Mouse (Mus musculus) bone marrow macrophage, adult 2 months (primary cell): ENCODE measurements around the gene Plac9a. TPM values are rescaled to one million over a fixed set of nuclear protein-coding genes. Genes with fewer than 3 reads are reported as not detected.

ENCODE experiments used
- H3K27ac ChIP-seq: 2 replicates; pipeline ENCODE4 v1.5.1; 2012; ENCODE audit warnings: low read depth, low read length; ENCODE audit not compliant: insufficient read depth
- H3K4me1 ChIP-seq: 2 replicates; pipeline ENCODE4 v1.6.1; 2012; ENCODE audit warnings: low read length; ENCODE audit not compliant: control insufficient read depth, insufficient read depth
- H3K4me3 ChIP-seq: 2 replicates; pipeline ENCODE4 v1.5.1; 2012; ENCODE audit warnings: mild to moderate bottlenecking, low read length, moderate library complexity; ENCODE audit not compliant: insufficient read depth
- CTCF ChIP-seq: IDR thresholded peaks from 2 replicates; pipeline ENCODE4 v1.5.1; 2012; ENCODE audit warnings: low read depth, mild to moderate bottlenecking, low read length, moderate library complexity
- POLR2A ChIP-seq: IDR thresholded peaks from 2 replicates; pipeline ENCODE4 v1.6.1; 2012; ENCODE audit warnings: mild to moderate bottlenecking, low read depth, low read length, borderline replicate concordance
- polyA plus RNA-seq: library from polyadenylated mRNA; stranded (reverse); fragments of >200 nt; gene quantifications from 2 replicates; pipeline ENCODE4 v1.2.4, GENCODE M21; 2012; ENCODE audit not compliant: missing spikeins, insufficient read depth, insufficient read length

Gene Plac9a
- polyA plus RNA-seq, 1 experiment, result not detected

DNA sequence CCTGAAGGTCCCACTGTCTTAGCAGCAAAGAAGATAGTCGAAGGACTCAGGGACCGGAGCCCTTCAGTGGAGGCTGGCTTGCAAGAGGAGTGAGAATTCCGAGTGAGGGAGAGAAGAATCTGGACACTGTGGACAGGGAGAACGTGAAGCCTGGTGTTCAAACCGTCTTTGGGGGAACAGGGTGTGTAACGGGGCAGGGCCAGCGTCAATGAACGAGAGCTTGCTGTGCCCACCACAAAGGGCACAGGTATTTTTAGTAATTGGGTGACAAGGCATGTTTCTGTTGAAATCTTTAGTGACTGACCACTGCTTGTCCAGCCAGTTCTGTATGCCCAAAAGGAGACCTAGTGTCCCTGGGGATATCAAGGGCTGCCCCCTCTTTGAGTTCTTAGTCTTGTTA lies 56.4 kb downstream of the Plac9a start:
- Histone ChIP-seq H3K4me1 (peaks cover 15% of the 10 kb centered on the region), H3K4me3 (no peak overlapping the region), H3K27ac (no peak overlapping the region)
- TF ChIP-seq CTCF, result no peak
- no peak for TF ChIP-seq POLR2A

DNA sequence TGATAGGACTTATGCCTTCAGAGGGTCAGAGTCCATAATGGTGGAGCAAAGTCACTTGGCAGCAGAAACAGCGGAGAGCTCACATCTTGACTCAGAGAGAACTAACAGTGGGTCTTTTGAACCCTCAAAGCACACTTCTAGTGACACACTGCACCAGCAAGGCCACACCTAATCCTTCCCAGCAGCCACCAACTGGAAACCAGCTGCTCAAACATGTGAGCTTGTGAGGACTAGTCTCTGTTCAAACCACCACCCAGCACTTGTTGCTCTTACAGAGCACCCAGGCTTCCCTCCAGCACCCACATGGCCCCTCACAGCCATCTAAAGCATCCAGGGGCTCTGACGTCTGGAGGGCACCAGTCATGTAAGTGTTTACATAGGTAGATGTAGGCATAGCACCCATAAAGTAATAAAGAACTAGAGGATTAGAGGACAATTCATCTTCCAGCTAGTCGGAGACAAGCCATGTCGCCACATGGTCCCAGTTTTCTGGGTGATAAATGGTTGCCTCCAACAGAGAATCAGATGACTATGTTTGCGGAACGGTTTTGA lies 57.0 kb downstream of the Plac9a start:
- Histone ChIP-seq H3K27ac (no peak overlapping the region), H3K4me1 (peaks cover 13% of the 10 kb centered on the region), H3K4me3 (no peak overlapping the region)
- TF ChIP-seq CTCF (no peak), POLR2A (no peak)

DNA sequence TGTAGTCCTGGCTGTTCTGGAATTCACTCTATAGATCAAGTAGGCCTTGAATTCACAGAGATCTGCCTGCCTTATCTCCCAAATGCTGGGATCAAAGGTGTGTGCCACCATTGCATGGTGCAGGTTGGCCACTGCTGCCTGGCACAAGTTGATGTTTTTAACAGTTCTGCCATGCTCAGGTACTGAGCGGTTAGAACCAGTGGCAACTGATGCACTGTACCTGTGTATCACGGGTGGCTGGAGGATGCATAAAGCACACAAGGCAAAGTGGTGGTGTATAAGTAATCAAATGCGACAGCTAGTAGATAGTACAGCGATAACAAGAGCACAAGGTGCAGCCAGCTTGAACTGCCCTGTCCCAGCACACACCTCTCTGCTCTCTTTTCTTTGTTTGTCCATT lies 58.5 kb downstream of the Plac9a start:
- no peak for TF ChIP-seq CTCF
- Histone ChIP-seq H3K4me3 (no peak overlapping the region), H3K4me1 (peaks cover 6% of the 10 kb centered on the region), H3K27ac (no peak overlapping the region)

DNA sequence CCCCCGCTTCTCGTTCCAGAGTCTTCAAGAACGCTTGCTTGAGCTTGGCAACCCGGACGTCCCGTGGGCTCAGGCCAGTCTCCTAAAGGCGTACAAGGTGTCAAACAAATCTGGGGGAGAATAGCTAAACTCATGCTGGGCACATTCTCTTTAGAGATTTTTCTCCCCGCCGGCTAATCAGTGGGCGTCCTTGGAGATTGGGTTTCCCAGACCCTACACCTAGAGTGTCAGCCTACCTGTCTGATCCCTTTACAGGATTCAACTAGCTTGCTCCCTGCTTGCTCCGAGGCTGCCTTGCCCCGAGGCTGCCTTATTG lies 60.3 kb downstream of the Plac9a start:
- Histone ChIP-seq H3K4me1 (peaks cover 6% of the 10 kb centered on the region), H3K27ac (no peak overlapping the region)

DNA sequence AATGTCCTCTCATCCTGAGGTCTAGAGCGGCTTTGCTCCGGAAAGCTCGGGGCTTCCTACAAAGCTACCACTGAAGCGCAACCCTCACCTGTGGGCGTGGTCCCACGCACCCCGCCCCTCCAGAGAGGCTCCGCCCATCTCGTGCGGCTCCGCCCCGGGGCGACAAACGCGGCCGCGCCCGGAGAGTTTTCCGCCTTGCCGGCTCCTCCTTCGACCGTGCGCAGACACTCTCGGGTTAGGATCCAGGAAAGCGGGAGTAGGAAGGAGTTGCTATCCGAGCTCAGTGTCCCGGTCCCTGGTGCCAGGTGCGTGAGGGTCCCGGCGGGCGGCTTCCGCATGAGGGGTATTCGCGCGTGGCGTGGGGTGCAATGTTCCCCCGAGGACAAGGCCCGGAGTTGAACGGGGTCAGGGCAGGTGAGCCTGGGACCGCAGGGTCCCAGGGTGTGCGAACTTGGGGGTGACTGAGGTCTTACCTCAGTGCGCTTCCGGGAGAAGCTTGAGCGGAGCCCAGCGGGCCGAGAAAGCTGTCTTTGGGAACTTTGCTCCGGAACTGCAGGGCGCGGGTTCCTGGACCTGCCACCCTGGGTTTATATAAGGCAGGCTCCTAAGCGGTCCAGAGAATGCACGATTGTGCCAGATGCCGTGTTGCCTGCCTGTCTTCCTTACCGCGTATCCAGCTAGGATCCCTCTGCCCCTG lies 60.8 kb downstream of the Plac9a start, which contains the start of gene Anxa11:
Anxa11 (plus strand) TSS at position 166 of the 697 bp plus-strand sequence.
- Histone ChIP-seq H3K4me1 (peaks cover 6% of the 10 kb centered on the region), H3K4me3 (peak within 1 kb of the TSS; percentile 84), H3K27ac (peak within 1 kb of the TSS; percentile 12; the same call in 1 of the 2 replicates)
- TF ChIP-seq CTCF, result no peak
- no peak for TF ChIP-seq POLR2A

More for the DNA sequence above, 60.3 kb downstream of the Plac9a start:
- peak overlapping the region; percentile 84 for H3K4me3 ChIP-seq
- no peak for TF ChIP-seq CTCF
- TF ChIP-seq POLR2A, result no peak

GRCm38 (mm10) chr14:25841579-25841978 lies 61.3 kb downstream of the Plac9a start:
- Histone ChIP-seq H3K4me3 (peak overlapping the region; percentile 84), H3K27ac (no peak overlapping the region), H3K4me1 (peaks cover 6% of the 10 kb centered on the region)
- TF ChIP-seq CTCF (no peak), POLR2A (no peak)

DNA sequence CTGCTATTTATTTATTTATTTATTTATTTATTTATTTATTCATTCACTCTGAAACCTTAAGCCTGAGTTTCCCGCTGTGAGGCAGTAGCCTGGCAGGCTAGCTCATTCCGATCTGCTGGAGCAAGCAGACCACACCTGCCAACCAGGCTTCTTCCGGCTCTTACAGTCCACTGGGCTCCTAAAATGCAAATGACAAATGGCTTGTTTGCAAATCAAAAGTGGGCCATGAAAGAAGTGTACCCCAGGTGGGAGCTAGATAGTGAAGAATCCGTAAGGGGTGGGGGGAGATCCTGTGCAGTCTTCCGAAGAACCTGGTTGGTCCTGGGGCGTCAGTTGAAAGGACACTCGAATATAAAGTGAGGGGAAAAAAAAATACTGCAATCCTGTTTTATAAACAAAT lies 61.9 kb downstream of the Plac9a start:
- TF ChIP-seq POLR2A, result no peak
- Histone ChIP-seq H3K4me1 (peaks cover 6% of the 10 kb centered on the region), H3K4me3 (no peak overlapping the region), H3K27ac (no peak overlapping the region)

DNA sequence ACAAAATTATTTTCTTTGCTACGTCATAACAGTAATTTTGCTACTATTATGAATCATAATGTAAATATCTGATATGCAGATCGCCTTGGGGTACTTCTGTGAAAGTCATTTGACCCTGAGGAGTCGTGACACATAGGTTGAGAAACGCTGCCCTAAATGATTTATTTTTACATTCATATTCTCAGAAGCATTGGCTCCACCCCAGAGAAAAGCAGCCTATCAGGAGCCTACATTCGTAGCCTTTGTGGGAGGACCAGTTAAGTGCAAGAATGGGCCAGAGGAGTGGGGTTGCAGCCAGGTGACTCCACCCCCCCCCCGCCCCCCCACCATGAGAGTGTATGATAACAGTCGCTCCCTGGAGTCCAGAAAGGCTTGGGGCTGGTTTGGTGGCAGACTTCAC lies 63.1 kb downstream of the Plac9a start:
- H3K4me3 ChIP-seq, result no peak overlapping the region
- TF ChIP-seq CTCF, result no peak
- no peak for TF ChIP-seq POLR2A
- peaks cover 6% of the 10 kb centered on the region for H3K4me1 ChIP-seq
- no peak overlapping the region for H3K27ac ChIP-seq

- TF ChIP-seq POLR2A (no peak), CTCF (no peak)
- no peak overlapping the region for H3K27ac ChIP-seq
- no peak overlapping the region for H3K4me3 ChIP-seq
- H3K4me1 ChIP-seq, result peaks cover 6% of the 10 kb centered on the region
Measured at GRCm38 (mm10) chr14:25838411-25838810, 64.5 kb downstream of the Plac9a start.

Other genes with a start within 250 kb of the Plac9a start
- 6.0 and 9.4 TPM in 2 replicates for gene Ppif, start 208.9 kb downstream of the Plac9a start, polyA plus RNA-seq
- gene Zcchc24, start 134.1 kb downstream of the Plac9a start, polyA plus RNA-seq, result 31.7 and 34.8 TPM in 2 replicates
- 61.4 and 62.5 TPM in 2 replicates for gene Anxa11, start 60.9 kb downstream of the Plac9a start, polyA plus RNA-seq
- gene Tmem254a, start 24.6 kb upstream of the Plac9a start, polyA plus RNA-seq, result 1.4 and 2.0 TPM in 2 replicates
- gene Cphx1, start 35.2 kb upstream of the Plac9a start, polyA plus RNA-seq, result not detected in 2 replicates
- not detected in 2 replicates for gene Duxbl1, start 75.5 kb upstream of the Plac9a start, polyA plus RNA-seq
- gene Gm9780, start 139.6 kb upstream of the Plac9a start, polyA plus RNA-seq, result 1.1 TPM in 1 of 2 replicates, not detected in the other
- gene Tmem254c, start 164.3 kb upstream of the Plac9a start, polyA plus RNA-seq, result 11.0 and 15.6 TPM in 2 replicates
- not detected in 2 replicates for gene Cphx2, start 178.4 kb upstream of the Plac9a start, polyA plus RNA-seq
- not detected in 2 replicates for gene Cphx3, start 179.2 kb upstream of the Plac9a start, polyA plus RNA-seq
- not detected in 2 replicates for gene Duxbl2, start 215.2 kb upstream of the Plac9a start, polyA plus RNA-seq